Mouse (Mus musculus) brain, embryonic 14.5 days (tissue): ENCODE data around the gene Brd2.
A peak's percentile ranks its signal among the peaks of the same experiment; 100 is the strongest.

Experiments
- CTCF ChIP-seq: fragments of 200-500 bp; IDR thresholded peaks from 2 replicates; pipeline ENCODE4 v1.5.1; 2012; ENCODE audit warnings: inconsistent platforms, mild to moderate bottlenecking, moderate library complexity, borderline replicate concordance; ENCODE audit not compliant: insufficient read depth, insufficient read length; ENCODE audit errors: extremely low read depth
- POLR2A ChIP-seq: fragments of 200-500 bp; IDR thresholded peaks from 2 replicates; pipeline ENCODE4 v1.6.1; 2012; ENCODE audit warnings: mild to moderate bottlenecking, inconsistent platforms, borderline replicate concordance; ENCODE audit not compliant: poor library complexity, insufficient read depth, insufficient read length, severe bottlenecking; ENCODE audit errors: extremely low read depth

- TF ChIP-seq CTCF = 0 out of 2 replicates have a peak, but pooled peaks have one; percentile 0
- TF ChIP-seq POLR2A = peak; percentile 86
These were observed at the start of gene Brd2 for GRCm38 (mm10) chr17:34122188-34122984.
